Mouse (Mus musculus) E14TG2a.4 (cell line): ENCODE measurements at regions not wholly inside any gene's neighbourhood (a gene's known extent, or its start where the extent isn't known, plus 50 kb on each side); places are given as distances from the start of the nearest gene placed in this dataset.

ENCODE experiments used
- CTCF ChIP-seq: conservative IDR thresholded peaks from 2 replicates; pipeline ENCODE4 v1.5.1; 2014; ENCODE audit warnings: low read length
- NANOG ChIP-seq: IDR thresholded peaks from 2 replicates; pipeline ENCODE4 v1.6.1; 2014; ENCODE audit warnings: borderline replicate concordance, low read length, mixed read lengths

DNA sequence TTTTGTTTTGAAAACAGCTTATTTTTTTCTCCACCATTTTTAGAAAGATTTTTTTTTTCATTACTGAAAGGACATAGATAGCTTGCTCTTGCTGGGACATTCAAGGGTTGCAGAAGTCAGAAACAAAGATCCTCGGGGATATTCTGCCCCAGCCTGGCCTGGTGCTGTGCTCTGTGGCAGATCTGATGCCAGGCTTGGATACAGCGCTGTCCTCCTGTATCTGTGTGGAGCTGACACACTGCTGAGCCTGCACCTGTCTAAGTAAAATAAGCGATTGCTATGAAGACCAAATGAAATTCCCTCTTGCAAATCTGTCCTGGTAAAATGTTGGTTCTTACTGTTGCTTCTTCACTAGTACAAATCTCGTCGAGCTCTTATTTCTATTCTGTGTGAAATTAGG lies 226.4 kb upstream of the 1700012A03Rik start:
- TF ChIP-seq CTCF = no peak
- TF ChIP-seq NANOG = no peak
